Mouse (Mus musculus) forebrain, embryonic 11.5 days (tissue): Measurements from ENCODE around the gene Agbl1. TPM values are rescaled to one million over a fixed set of nuclear protein-coding genes. Genes with fewer than 3 reads are reported as not detected.

Experiments
- ATAC-seq: fragments of 200-750 bp; cut with Nextera tagmentation; replicated peaks from 2 replicates; pipeline ENCODE4 v1.8.0; 2017; ENCODE audit warnings: moderate TSS enrichment; ENCODE audit not compliant: low FRiP score
- DNase-seq: peaks from one replicate; pipeline ENCODE4 v3.0.0-alpha.2; 2017; ENCODE audit warnings: low spot score
- H3K27ac ChIP-seq: fragments of 300-500 bp; sonication (generic); 2 replicates; pipeline ENCODE4 v1.5.1; 2014; ENCODE audit warnings: low read depth, low read length
- H3K27me3 ChIP-seq: fragments of 300-500 bp; sonication (generic); 2 replicates; pipeline ENCODE4 v1.6.1; 2014; ENCODE audit warnings: mild to moderate bottlenecking, low read length, mixed read lengths; ENCODE audit not compliant: control insufficient read depth, insufficient read depth
- H3K36me3 ChIP-seq: fragments of 300-500 bp; sonication (generic); 2 replicates; pipeline ENCODE4 v1.6.1; 2014; ENCODE audit warnings: mild to moderate bottlenecking, low read length, moderate library complexity, mixed read lengths; ENCODE audit not compliant: control insufficient read depth, insufficient read depth
- H3K4me1 ChIP-seq: fragments of 300-500 bp; sonication (generic); replicated peaks from 2 replicates; pipeline ENCODE4 v1.6.1; 2014; ENCODE audit warnings: low read length, mixed read lengths; ENCODE audit not compliant: control insufficient read depth, insufficient read depth
- H3K4me2 ChIP-seq: fragments of 300-500 bp; sonication (generic); 2 replicates; pipeline ENCODE4 v1.6.1; 2014; ENCODE audit warnings: low read depth, mild to moderate bottlenecking, low read length, moderate library complexity, mixed read lengths; ENCODE audit not compliant: severe bottlenecking
- H3K4me3 ChIP-seq: fragments of 300-500 bp; sonication (generic); 2 replicates; pipeline ENCODE4 v1.5.1; 2014; ENCODE audit warnings: low read depth, low read length
- H3K9ac ChIP-seq: fragments of 300-500 bp; sonication (generic); 2 replicates; pipeline ENCODE4 v1.6.1; 2014; ENCODE audit warnings: low read length
- H3K9me3 ChIP-seq: fragments of 300-500 bp; sonication (generic); 2 replicates; pipeline ENCODE4 v1.6.1; 2016; ENCODE audit warnings: low read length, mixed read lengths; ENCODE audit not compliant: control insufficient read depth
- WGBS: fragments of 180-500 bp; shearing (Covaris S2); extraction: QIAGEN DNeasy Blood & Tissue Kit; methylation state at CpG from one replicate; pipeline ENCODE4 v1.1.7; 2014; 5-methylcytosine and 5-hydroxymethylcytosine counted together
- polyA plus RNA-seq: library from polyadenylated mRNA; unstranded; fragments of >200 nt; fragmentation: Nextera tagmentation; extraction: Ambion mirVana; gene quantifications from 2 replicates; pipeline ENCODE4 v1.2.1, GENCODE M21; 2014

The Agbl1 gene
- 0.07 TPM in 1 of 2 replicates, not detected in the other for polyA plus RNA-seq

- Histone ChIP-seq H3K4me1 (no peaks in the 10 kb centered on the region), H3K36me3 (no peaks in the 10 kb centered on the region), H3K27me3 (no peaks in the 10 kb centered on the region), H3K9ac (no peak within 1 kb of the TSS), H3K27ac (no peak within 1 kb of the TSS), H3K4me2 (no peak within 1 kb of the TSS), H3K9me3 (no peaks in the 10 kb centered on the region), H3K4me3 (no peak within 1 kb of the TSS)
- 68% methylated on average over 7 of the region's 7 CpGs for WGBS
- no peak for ATAC-seq
- no peak for DNase-seq
Observed at GRCm38 (mm10) chr7:76229311-76229937, at the start of gene Agbl1. TSS of gene Agbl1 (plus strand) at chr7:76229887.

GRCm38 (mm10) chr7:76185005-76185658, 44.6 kb upstream of the Agbl1 start:
- H3K27ac ChIP-seq = no peak overlapping the region
- H3K27me3 ChIP-seq = no peaks in the 10 kb centered on the region
- H3K4me2 ChIP-seq = peak overlapping the region; percentile 32; the same call in 1 of the 2 replicates
- WGBS = 31% methylated on average over 7 of the region's 7 CpGs
- peaks cover 6% of the 10 kb centered on the region for H3K4me1 ChIP-seq
- ATAC-seq (peak; percentile 93), DNase-seq (peak; percentile 60)
- no peaks in the 10 kb centered on the region for H3K36me3 ChIP-seq
- H3K9ac ChIP-seq = no peak overlapping the region
- no peak overlapping the region for H3K4me3 ChIP-seq
- no peaks in the 10 kb centered on the region for H3K9me3 ChIP-seq

GRCm38 (mm10) chr7:76185681-76186121, 44.0 kb upstream of the Agbl1 start:
- no peaks in the 10 kb centered on the region for H3K36me3 ChIP-seq
- no peak overlapping the region for H3K4me3 ChIP-seq
- H3K9me3 ChIP-seq = no peaks in the 10 kb centered on the region
- 19% methylated on average over 6 of the region's 6 CpGs for WGBS
- H3K4me2 ChIP-seq = peak overlapping the region; percentile 32; the same call in 1 of the 2 replicates
- no peak overlapping the region for H3K9ac ChIP-seq
- H3K4me1 ChIP-seq = peaks cover 6% of the 10 kb centered on the region
- peak overlapping the region; percentile 71; the same call in 1 of the 2 replicates for H3K27ac ChIP-seq
- ATAC-seq = peak; percentile 64
- no peak for DNase-seq
- H3K27me3 ChIP-seq = no peaks in the 10 kb centered on the region

GRCm38 (mm10) chr7:76218546-76218945, 11.1 kb upstream of the Agbl1 start:
- Histone ChIP-seq H3K9ac (no peak overlapping the region), H3K27ac (no peak overlapping the region), H3K27me3 (no peaks in the 10 kb centered on the region), H3K36me3 (no peaks in the 10 kb centered on the region), H3K4me1 (0 out of 2 replicates have a peak, but pooled peaks cover 1% of the 10 kb centered on the region), H3K4me3 (no peak overlapping the region), H3K4me2 (no peak overlapping the region), H3K9me3 (no peaks in the 10 kb centered on the region)
- ATAC-seq (no peak), DNase-seq (no peak)
- 78% methylated on average over 4 of the region's 4 CpGs for WGBS

- Histone ChIP-seq H3K4me2 (no peak overlapping the region), H3K27ac (no peak overlapping the region), H3K4me3 (no peak overlapping the region), H3K27me3 (no peaks in the 10 kb centered on the region), H3K9me3 (no peaks in the 10 kb centered on the region), H3K36me3 (no peaks in the 10 kb centered on the region), H3K4me1 (0 out of 2 replicates have a peak, but pooled peaks cover 1% of the 10 kb centered on the region), H3K9ac (no peak overlapping the region)
- 78% methylated on average over 7 of the region's 7 CpGs for WGBS
- ATAC-seq (no peak), DNase-seq (no peak)
Observed at GRCm38 (mm10) chr7:76219797-76220469, 9.8 kb upstream of the Agbl1 start.

- Histone ChIP-seq H3K4me2 (no peak overlapping the region), H3K4me3 (no peak overlapping the region), H3K27me3 (no peaks in the 10 kb centered on the region), H3K4me1 (0 out of 2 replicates have a peak, but pooled peaks cover 1% of the 10 kb centered on the region), H3K9me3 (no peaks in the 10 kb centered on the region), H3K9ac (no peak overlapping the region), H3K36me3 (no peaks in the 10 kb centered on the region), H3K27ac (no peak overlapping the region)
- DNase-seq (no peak), ATAC-seq (no peak)
- 88% methylated on average over 2 of the region's 2 CpGs for WGBS
Observed at GRCm38 (mm10) chr7:76222691-76223090, 7.0 kb upstream of the Agbl1 start.

- Histone ChIP-seq H3K27ac (no peak overlapping the region), H3K4me1 (no peaks in the 10 kb centered on the region), H3K9me3 (no peaks in the 10 kb centered on the region), H3K9ac (no peak overlapping the region), H3K4me2 (no peak overlapping the region), H3K27me3 (no peaks in the 10 kb centered on the region), H3K4me3 (no peak overlapping the region), H3K36me3 (no peaks in the 10 kb centered on the region)
- no peak for ATAC-seq
- DNase-seq = no peak
- 62% methylated on average over 2 of the region's 2 CpGs for WGBS
Observed at GRCm38 (mm10) chr7:76228881-76229280, 806 bp upstream of the Agbl1 start.

- Histone ChIP-seq H3K9me3 (no peaks in the 10 kb centered on the region), H3K27ac (no peak overlapping the region), H3K27me3 (no peaks in the 10 kb centered on the region), H3K36me3 (no peaks in the 10 kb centered on the region), H3K9ac (no peak overlapping the region), H3K4me3 (no peak overlapping the region), H3K4me2 (no peak overlapping the region), H3K4me1 (no peaks in the 10 kb centered on the region)
- DNase-seq (no peak), ATAC-seq (no peak)
- 87% methylated on average over 2 of the region's 2 CpGs for WGBS
Observed at GRCm38 (mm10) chr7:76234321-76234720, 4.6 kb downstream of the Agbl1 start.
